Mouse (Mus musculus) natural killer cell, adult 2 months (primary cell): ENCODE measurements around the gene Lta.

Source experiments
- DNase-seq, 2 experiments: peaks; one replicate each; pipeline ENCODE4 v3.0.0; 2022; ENCODE audit warnings: low spot score in 2 of 2

Gene Lta

DNA sequence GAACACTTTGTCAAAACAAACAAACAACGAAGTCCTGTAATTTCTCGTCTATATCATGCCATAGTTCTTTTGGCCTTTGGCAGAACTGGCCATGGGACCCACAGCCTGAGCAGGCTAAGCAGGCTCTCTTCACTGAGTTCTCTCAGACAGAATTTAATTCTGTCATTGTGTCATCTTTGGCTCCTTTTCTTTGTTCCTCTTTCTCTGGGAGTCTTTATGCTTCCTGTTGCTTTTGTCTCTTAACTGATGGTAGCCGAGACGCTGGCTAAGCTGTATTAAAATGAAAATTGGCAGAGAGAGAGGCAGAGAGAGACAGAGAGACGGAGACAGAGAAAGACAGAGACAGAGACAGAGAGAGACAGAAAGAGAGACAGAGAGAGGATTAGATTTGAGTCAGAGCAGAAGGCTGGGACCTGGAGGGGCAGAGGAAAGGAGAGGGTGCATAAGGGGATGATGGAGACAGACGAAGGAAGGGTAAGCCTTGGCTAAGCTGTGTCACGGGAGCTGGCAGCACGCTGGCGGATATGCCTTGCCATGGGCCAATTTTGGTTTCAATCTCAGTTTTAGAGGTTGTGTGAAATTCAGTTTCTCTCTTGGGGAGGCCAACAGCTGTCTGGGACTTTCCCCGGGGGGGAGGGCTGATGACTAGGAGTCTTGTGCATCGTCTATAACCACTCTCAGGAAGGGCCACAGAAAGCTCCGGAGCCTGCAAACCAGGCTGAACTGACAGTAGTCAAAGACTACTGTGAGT, 4.8 kb upstream of the Lta start:
- peak; percentile 89 for DNase-seq

DNA sequence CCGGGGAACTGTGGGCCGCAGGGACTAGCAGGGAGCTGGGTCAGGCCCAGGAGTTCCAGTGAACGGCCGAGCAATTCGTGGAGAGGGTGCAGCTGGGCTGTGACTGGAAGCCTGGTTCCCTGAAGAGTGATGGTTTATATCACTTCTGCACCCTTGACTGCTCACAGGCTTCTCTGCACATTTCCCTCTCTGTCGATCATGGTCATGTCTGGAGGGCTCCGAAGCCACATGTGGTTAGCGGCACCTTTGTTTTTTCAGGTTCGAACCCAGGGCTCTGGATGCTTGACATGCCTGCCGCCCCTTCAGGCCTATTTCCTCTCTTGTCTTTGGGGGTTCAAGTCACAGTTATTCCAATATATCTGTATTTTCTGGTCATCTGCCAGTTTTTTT, 224 bp upstream of the Lta start:
- DNase-seq, result peak in 1 of 2 experiments; percentile 44

DNA sequence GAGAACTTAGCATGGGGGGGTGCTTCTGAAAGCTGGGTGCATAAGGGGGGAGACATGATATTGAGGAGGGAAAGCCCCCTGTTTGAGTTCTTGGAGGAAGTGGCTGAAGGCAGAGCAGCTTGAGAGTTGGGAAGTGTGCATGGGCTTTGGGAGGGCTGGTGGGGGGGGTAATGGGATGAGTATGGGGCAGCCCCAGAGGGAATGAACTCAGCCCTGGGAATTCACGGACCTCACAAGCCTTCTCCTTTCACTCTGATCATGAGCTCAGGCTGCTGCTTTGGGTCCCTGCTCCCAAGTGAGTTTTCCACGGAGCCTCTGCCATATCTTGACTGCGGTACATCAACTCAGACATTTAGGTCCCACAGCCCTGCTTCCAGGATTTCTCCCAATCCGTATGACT, 2.7 kb downstream of the Lta start:
- DNase-seq, result no peak

DNA sequence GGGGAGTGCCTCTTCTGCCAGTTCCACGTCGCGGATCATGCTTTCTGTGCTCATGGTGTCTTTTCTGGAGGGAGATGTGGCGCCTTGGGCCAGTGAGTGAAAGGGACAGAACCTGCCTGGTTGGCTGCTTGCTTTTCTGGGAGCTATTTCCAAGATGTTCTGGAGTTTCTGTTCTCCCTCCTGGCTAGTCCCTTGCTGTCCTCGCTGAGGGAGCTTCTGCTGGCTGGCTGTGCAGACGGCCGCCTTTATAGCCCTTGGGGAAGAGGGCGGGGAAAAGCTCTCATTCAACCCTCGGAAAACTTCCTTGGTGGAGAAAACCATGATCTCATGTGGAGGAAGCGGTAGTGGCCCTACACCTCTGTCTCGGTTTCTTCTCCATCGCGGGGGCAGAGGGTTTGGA, 3.4 kb downstream of the Lta start, which contains the start of gene Tnf:
Gene Tnf, minus strand, starts transcription at position 221 of the 400 bp plus-strand sequence.
- DNase-seq, result peak in 1 of 2 experiments; percentile 64

DNA sequence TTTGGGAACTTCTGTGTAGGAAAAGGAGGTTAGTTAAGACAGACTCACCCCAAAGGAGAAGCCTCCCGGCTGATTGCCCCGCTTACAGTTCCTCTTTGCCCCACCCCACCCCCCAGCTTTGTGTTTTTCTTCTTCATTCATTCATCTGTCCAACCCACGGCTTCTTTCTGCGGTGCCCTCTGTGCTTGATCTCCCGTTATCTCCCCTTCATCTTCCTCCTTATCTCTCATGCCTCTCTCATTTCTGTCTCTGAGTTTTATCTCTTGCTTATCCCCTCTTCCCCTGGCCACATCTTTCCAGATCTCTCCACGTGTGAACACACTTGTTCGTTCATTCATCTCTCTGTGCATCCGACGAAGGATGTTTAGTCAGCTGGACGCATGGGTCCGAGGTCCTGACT, 4.0 kb downstream of the Lta start:
- no peak for DNase-seq

DNA sequence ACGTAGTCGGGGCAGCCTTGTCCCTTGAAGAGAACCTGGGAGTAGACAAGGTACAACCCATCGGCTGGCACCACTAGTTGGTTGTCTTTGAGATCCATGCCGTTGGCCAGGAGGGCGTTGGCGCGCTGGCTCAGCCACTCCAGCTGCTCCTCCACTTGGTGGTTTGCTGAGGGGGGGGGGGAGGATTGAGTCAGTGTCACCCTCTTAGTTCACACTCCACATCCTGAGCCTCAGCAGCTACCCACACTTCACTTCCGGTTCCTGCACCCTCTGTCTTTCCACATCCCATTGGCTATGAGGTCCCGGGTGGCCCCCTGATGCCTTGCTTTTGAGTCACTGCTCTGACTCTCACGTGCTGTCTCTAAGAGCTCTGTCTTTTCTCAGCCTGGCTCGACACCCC, 4.8 kb downstream of the Lta start:
- peak; percentile 88 to 89 for DNase-seq

DNA sequence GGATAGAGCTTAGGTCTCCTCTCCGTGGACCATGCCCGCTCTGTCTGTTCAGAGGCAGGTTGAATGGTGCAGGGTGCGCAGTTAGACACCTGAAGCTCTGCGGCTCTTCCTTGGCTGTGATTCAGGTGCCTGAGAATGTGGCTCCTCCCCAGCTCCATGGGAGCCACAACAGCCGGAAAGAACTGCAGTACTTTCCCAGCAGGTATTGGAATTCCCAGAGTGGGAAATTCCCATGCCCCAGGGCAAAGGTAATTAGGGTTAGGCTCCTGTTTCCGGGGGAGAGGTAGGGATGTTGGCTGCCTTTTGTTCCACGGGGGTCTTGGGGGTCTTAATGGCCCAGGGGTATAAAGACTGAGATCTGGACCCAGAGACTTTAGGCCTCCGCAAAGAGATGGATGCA, 6.2 kb downstream of the Lta start:
- DNase-seq, result no peak

DNA sequence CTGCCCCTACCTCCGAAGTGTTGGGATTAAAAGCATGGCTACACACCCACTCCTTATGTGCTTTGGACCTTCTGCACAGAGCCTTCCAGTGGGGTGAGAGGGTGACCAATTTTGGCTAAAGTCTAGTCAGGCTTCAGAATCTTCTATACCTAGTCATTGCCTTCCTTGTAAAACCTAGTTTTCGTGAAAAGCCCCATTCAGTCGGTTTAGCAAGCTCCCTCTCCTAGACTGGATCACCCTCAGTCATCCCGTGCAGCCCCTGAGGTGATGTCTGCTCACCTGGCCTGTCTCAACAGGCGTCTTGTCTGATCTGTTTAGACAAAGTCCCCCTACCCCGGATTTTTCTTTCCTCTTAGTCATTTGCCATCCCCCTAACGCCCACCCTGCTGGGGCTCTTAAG, 7.1 kb downstream of the Lta start:
- DNase-seq, result no peak

DNA sequence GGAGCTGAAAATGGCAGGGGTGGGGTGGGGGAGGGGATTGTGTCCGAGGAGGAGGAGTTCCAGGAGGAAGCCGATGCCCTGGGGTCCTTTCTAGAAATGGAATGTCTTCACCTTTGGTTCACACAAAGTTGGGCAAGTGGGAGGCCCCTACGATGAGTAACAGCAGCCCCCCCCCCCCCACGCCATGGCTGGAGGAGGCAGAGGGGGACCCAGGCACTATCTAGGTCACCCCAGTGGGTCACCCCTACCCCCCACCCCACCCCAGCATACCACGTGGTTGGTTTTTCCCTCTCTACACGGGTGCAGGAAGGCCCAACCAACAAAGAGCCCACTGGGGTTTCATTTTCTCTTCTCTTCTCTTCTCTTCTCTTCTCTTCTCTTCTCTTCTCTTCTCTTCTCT, 8.0 kb downstream of the Lta start:
- DNase-seq, result no peak

DNA sequence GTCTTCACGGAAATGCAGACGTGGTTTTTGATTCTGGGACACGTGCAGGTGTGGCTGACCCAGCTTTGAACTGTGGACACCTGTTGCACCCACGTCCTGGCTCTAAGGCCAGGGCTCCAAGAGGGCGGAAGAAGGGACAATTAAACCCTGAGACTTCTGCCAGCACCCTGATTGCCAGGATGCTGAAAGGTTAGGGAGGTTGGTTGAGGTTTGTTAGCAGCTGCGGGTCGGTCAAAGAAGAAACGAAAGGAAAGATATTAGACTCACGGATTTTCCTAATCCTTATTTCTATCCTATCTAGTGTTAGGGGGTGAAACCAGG, 8.9 kb downstream of the Lta start:
- DNase-seq, result no peak

DNA sequence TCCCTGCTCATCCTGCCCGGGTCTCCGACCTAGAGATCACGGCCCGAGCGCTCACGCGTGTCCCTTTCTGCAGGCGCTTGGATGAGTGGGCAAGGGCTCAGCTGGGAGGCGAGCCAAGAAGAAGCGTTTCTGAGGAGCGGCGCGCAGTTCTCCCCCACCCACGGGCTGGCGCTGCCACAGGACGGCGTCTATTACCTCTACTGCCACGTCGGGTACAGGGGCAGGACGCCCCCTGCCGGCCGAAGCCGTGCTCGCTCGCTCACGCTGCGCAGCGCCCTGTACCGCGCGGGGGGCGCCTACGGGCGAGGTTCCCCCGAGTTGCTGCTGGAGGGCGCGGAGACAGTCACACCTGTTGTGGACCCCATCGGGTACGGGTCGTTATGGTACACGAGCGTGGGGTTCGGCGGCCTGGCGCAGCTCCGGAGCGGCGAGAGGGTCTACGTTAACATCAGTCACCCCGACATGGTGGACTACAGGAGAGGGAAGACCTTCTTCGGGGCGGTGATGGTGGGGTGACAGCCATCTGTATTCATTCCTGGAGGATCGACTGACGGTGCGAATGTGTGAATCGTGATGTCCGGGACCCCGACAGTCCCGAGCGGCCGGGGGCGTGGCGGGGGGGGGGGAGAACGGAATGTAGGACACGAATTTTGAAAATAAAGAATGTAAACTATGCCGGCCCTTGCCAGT, 9.4 kb downstream of the Lta start:
- peak; percentile 83 to 91 for DNase-seq

DNA sequence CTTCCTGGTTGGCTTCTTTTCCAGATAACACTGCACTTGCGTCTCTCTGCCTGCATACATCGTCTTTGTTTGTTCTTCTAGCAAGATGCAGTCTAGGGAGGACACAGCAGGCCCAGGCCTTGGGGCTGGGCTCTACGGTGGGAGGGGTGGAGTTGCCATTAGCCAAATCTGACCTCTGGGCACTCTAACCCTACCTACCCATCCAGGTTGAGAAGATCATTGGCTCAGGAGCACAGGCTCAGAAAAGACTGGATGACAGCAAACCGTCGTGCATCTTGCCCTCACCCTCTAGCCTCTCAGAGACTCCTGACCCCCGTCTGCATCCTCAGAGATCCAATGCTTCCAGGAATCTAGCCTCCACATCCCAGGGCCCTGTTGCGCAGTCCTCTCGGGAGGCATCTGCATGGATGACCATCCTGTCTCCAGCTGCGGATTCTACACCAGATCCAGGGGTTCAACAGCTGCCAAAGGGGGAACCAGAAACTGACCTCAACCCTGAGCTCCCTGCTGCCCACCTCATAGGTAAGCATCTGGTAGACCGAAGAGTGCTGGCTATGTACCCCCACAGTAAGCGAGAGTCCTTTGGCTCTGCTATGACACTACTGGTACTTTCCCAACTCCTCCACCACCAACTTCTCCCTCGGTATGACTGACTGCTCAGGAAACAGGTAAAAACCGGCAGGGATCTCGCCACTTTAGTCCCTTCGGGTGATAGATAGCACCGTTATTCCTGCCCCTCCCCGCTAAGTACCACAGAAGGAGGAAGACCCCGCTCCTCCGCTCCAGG, 10.1 kb downstream of the Lta start:
- DNase-seq, result no peak

DNA sequence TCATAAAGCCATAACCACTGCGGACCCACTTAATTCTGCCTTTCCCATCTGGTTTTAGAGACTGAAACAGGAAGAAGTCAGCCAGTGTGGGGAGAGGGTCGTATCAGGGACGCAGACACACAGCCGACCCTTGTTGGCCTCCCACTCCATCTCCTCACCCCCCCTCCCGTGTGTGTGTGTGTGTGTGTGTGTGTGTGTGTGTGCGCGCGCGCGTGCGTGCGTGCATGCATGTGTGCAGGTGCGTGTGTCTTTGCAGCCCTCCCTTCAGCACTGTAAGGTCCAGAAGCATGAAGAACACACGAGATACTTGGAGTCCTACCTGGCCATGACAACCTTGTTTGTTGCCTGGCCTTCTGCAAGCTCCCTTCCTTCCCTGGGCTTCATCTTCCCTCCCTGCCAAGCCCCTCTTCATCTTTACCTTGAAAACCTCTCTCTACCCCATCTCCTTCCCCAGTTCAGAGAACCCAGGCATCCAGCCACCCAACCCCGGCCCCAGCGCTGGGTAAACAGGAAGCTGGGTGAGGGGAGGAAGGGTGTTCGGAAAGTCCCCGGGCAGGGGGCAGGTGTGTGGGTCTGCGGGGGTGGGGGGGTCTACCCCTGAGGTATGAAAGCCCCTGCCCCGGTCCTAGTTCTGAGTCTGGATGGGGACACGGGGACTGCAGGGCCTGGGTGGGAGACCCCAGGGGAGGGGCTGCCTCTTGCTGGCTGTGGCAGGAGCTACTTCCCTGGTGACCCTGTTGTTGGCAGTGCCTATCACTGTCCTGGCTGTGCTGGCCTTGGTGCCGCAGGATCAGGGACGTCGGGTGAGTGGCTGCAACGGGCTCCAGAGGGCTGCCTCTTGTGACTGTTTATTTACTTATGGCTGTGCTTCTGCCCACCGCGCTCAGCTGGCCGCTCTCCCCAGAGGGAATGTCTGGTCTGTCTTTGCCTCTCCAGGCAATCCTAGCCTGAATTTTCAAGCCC, 11.0 kb downstream of the Lta start, which contains the start of gene Ltb:
Gene Ltb, plus strand, starts transcription at position 559 of the 963 bp plus-strand sequence.
- DNase-seq, result peak; percentile 66 to 81

DNA sequence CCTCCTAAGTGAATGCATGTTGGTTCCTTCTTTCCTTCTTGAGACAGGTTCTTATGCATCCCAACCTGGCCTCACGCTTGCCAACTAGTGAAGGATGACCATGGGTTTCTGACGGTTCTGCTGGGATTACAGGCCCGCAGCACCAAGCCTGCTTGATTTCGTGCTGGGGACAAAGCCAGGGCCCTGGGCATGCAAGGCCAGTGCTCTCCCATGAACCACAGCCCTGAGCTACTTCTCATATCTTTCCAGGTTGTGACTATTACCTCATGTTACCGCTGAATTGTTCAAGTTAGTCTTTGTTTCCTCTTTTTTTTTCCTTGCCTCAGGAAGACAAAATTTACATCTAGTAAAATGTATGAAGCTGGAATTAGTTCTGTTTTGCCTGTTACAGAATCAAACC, 12.2 kb downstream of the Lta start:
- DNase-seq, result no peak

DNA sequence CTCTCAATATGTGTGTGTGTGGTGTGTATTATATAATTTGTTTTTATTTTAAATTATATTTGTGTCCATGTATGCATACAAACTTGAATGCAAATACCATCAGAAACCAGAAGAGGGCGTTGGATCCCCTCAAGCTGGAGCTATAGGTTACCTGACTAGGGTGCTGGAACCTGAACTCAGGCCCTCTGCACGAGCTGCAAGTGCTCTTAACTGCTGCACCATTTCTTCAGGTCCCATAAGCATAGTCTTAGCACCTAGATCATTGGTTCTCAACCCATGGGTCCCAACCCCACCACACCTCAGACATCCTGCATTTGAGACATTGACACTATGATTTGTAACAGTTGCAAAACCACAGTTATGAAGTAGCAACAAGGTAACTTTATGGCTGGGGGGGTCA, 13.4 kb downstream of the Lta start:
- no peak for DNase-seq

DNA sequence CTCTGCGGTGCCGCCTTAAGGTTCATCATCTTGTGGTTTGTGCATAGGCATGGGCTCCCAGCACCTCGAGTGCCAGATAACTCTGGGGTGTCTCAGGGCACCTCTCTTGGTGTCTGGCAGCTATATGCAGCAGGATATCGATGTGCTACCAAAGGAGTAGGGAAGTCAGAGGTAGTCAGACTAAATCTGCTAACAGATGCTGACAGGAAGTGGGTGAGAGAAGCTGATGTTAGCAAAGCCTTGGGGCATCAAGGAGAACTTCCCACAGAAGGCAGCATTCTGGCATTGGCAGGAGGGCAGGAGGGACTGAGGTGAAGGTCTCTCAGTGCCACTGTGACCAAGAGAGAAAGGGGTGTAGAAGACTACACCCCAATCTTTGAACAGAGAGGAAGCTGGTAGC, 15.1 kb downstream of the Lta start:
- peak; percentile 61 to 63 for DNase-seq

DNA sequence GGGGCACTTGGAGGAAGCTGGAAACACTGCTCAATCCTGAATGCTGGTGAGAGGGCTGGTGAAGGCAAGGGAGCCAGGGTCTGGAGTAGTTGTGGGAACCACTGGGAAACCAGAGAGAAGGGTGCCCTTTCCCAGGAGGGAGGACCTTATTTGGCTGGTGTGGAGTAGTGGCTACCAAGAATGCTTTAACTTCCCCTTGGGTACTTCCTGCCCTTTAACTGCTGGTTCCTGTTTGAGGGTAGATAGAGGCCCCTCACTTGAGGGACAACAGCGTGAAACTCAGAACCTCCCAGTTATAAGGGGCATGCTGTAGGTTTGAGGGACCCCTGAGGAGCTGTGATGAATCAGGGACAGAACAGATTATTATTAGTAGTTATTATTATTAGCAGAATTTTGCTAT, 16.0 kb downstream of the Lta start:
- DNase-seq, result no peak

DNA sequence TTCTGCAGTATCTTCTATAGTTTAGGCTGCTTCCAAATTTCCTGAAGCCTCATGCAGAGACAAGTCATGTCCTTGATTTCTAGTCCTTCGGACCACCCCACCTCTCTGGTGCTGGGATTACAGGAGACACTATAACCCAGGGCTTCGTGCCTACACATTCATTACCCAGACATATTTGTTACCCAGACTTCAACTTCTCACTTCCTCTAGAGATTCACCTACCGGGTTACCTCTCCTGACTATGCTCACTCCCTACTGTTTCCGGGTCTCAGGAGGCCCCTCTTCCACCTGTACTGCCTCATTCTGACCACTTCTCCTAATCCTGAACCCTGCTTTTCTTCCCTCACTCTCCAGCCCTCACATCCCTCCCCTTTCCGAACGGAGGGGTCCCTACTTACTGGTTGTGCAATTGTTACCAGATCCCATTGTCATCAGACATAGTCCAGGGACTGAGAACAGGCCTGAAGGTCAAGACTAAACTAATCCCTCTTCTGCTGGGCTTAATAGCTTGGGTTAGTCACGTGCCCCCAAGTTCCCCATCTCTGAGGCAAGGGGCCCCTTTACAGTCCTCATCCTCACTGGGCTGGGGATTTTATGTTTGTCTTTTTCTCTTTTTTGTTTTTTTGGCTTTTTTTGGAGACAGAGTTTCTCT, 17.1 kb downstream of the Lta start, which contains the start of gene Lst1:
Gene Lst1, minus strand, starts transcription at position 481 of the 652 bp plus-strand sequence.
- no peak for DNase-seq

DNA sequence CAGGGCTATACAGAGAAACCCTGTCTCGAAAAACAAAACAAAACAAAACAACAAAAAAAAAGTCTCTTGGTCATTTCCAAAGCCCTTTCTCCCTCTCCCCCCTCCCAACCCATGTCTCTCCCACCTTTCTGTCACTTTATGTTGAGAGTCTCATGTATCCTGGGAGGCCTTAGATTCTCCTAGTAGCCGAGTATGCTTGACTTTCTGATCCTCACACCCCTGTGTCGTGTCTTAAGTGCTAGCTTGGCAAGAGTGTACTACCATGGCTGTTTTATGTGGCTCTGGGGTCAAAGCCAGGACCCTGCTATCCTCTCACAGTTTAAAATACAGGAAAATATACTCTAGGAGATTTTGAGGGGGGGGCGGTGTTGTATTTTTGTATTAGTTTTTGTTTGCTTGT, 17.8 kb downstream of the Lta start:
- no peak for DNase-seq

DNA sequence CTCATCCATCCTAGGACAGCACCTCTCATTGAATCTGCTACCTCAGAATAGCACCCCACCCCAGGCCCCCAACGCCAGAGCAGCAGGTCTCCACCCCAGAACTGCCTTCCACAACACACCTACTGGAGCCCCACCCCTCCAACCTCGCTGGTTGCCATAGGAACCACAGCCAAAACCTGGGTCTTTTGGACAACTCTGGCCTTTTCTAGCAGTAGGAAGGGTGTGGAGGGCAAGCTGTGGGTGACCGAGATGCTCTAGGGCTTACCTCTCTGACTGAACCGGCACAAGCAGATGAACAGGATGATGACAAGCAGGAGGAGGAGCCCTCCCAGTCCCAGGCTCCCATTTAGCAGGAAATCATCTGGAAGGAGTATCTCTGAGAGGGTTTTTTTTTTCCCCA, 18.5 kb downstream of the Lta start:
- peak; percentile 63 to 73 for DNase-seq
